Mouse (Mus musculus): ENCODE measurements around the gene Cypt14.
"Not testable (repeated sequence)": the region's sequence is repeated elsewhere in the genome, so short reads cannot be mapped to it uniquely, and the experiment has no call there.

Gene Cypt14

GRCm38 (mm10) chrX:39863504-39863903 is at the start of gene Cypt14:
Cypt14 (minus strand) TSS chrX:39863604.
- DNase-seq: not testable (repeated sequence)
